Mouse (Mus musculus) MEL (cell line): ENCODE measurements around the gene Elmod1.

Source experiments
- BHLHE40 ChIP-seq: IDR thresholded peaks from 2 replicates; pipeline ENCODE4 v1.6.1; 2012; ENCODE audit warnings: low read depth, mild to moderate bottlenecking, inconsistent platforms, low read length, improper control_type of control experiment, borderline replicate concordance
- CTCF ChIP-seq, 3 experiments: IDR thresholded peaks in 2 of 3; conservative IDR thresholded peaks in 1 of 3; 2 replicates each; pipeline ENCODE4 v1.5.1; 2011 to 2012; ENCODE audit warnings: low read length in 3 of 3, low read depth in 2 of 3, mild to moderate bottlenecking in 2 of 3, improper control_type of control experiment in 1 of 3, inconsistent platforms in 1 of 3, mixed read lengths in 1 of 3, moderate library complexity in 1 of 3; ENCODE audit not compliant: control insufficient read depth in 1 of 3, insufficient read depth in 1 of 3, poor library complexity in 1 of 3, severe bottlenecking in 1 of 3
- EP300 ChIP-seq, 2 experiments: IDR thresholded peaks; 2 replicates each; pipeline ENCODE4 v1.6.1; 2011; ENCODE audit warnings: improper control_type of control experiment in 2 of 2, low read length in 2 of 2, low read depth in 1 of 2, mild to moderate bottlenecking in 1 of 2
- JUND ChIP-seq: IDR thresholded peaks from 2 replicates; pipeline ENCODE4 v1.6.1; 2011; ENCODE audit warnings: low read depth, mild to moderate bottlenecking, improper control_type of control experiment, low read length
- MAFK ChIP-seq: IDR thresholded peaks from 2 replicates; pipeline ENCODE4 v1.6.1; 2011; ENCODE audit warnings: low read depth, mild to moderate bottlenecking, low read length, improper control_type of control experiment, borderline replicate concordance
- NELFE ChIP-seq: IDR thresholded peaks from 2 replicates; pipeline ENCODE4 v1.6.1; 2011; ENCODE audit warnings: low read depth, low read length, improper control_type of control experiment
- RAD21 ChIP-seq: IDR thresholded peaks from 2 replicates; pipeline ENCODE4 v1.6.1; 2011; ENCODE audit warnings: mild to moderate bottlenecking, low read depth, low read length, improper control_type of control experiment
- UBTF ChIP-seq: IDR thresholded peaks from 2 replicates; pipeline ENCODE4 v1.6.1; 2012; ENCODE audit warnings: low read depth, mild to moderate bottlenecking, inconsistent platforms, low read length, improper control_type of control experiment, moderate library complexity, borderline replicate concordance; ENCODE audit not compliant: insufficient read depth

GRCm38 (mm10) chr9:53994528-53994927 is 19.4 kb upstream of the Elmod1 start:
- no peak for TF ChIP-seq EP300 (IDR thresholded peaks at IDR 0.05; ENCODE audit: low read depth in 1 of 2, low read length in 2 of 2)
- TF ChIP-seq CTCF (IDR thresholded peaks at IDR 0.05 in 2 of 3, conservative IDR thresholded peaks at IDR 0.05 in 1 of 3; ENCODE audit: control insufficient read depth in 1 of 3, insufficient read depth in 1 of 3, low read depth in 2 of 3, low read length in 3 of 3, poor library complexity in 1 of 3, severe bottlenecking in 1 of 3): no peak; a peak in 1 of 6 replicates
- no peak for TF ChIP-seq JUND
- no peak for TF ChIP-seq UBTF
- TF ChIP-seq BHLHE40: no peak
- TF ChIP-seq RAD21: peak; percentile 13
- TF ChIP-seq MAFK: no peak
- TF ChIP-seq NELFE: no peak
